Mouse (Mus musculus): ENCODE results near the gene Serpinb9. TPM values are rescaled to one million over a fixed set of nuclear protein-coding genes. Genes with fewer than 3 reads are reported as not detected.

Serpinb9 gene
- 15.2 and 15.3 TPM in 2 replicates for polyA plus RNA-seq (2015; fragmentation: Nextera tagmentation; extraction: Ambion mirVana)

DNA sequence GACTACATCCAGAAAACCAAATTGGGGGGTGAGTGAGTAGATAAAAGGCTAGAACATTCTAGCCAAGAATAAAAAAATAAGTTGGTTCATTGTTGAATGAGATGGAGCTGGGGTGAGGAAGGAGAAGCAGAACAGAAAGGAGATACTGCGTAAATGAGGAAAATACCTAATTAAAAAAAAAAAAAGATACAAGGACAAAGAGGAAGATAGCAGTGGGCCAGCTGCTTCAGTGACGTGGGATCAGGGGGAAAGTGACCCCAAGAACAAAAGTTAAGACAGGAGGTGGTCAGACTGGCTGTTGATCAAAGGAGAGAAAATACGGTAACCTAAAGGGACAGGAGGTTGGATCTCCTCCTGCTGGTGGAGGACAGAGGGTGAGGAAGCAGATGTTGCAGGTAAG is at the start of gene Serpinb9:
TSS of gene Serpinb9 (plus strand) at position 301 of the 400 bp plus-strand sequence.

DNA sequence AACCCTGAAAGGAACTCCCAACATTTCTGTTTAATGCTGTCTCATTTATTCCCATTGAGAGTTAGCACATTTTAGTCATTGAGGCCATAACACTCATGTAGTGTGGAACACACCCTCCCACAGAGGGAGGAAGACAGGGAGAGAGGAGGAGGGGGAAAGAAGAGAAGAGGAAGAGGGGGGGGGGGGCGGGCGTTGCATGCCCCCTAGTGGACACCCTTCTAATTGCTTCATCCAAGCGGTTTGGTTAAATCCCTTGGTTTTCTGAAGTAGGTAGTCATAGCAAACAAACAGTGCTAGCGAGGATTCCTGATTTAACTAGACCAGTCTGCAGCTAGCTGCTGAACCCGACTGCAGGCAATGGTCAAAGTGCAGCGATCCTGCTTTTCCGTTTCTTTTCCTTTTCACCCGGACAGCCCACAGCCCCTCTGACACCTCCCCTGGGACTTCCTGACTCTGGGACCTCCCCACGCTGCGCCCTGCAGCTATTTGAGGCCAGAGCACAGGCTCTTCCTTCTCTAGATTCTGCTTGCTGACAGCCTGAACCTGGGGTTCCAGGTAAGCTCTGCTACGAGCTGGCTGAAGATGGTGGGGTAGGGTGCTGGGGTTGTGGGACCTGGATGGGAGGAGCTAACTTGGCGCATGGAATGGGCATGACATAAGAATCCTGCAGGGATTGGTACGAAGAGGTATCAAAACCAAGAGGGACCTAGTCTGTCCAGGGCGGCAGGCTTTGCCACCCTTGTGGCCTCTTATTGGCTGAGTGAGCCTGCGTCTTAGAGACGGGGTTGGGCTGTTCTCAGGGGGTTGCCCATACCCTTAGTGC is 37.9 kb upstream of the Serpinb9 start, which contains the start of gene Serpinb6b:
TSS of gene Serpinb6b (plus strand) at position 221 of the 823 bp plus-strand sequence.

DNA sequence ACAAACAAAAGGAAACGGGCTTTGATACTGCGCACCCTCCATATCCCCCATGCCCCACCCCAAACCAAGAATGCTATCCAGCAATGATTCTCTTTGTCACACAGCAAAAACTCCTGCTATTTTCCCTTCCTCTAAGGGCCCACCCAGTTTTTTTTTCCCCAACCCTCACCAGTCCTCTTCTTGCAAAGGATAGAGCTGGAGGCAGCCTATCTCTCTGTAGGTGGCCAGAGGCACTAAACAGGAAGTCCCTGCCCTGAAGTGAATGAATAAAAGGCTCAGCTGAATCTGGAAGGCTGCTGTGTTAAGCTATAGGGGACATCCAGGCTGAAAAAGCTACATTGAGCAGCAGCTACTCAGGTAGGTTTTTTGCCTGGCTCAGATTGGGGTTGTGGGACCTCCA is 24.2 kb downstream of the Serpinb9 start, which contains the start of gene Serpinb9b:
TSS of gene Serpinb9b (plus strand) at position 173 of the 400 bp plus-strand sequence.

Other genes with a start within 250 kb of the Serpinb9 start
- gene Mylk4, start 219.3 kb upstream of the Serpinb9 start, polyA plus RNA-seq (2015; fragmentation: Nextera tagmentation; extraction: Ambion mirVana): 0.07 TPM in 1 of 2 replicates, not detected in the other
- gene Wrnip1, start 201.2 kb upstream of the Serpinb9 start, polyA plus RNA-seq (2015; fragmentation: Nextera tagmentation; extraction: Ambion mirVana): 12.5 and 14.3 TPM in 2 replicates
- gene D930007J09Rik, start 200.4 kb upstream of the Serpinb9 start, polyA plus RNA-seq (2015; fragmentation: Nextera tagmentation; extraction: Ambion mirVana): not detected in 2 replicates
- 50.3 and 57.8 TPM in 2 replicates for gene Serpinb1a, start 152.1 kb upstream of the Serpinb9 start, polyA plus RNA-seq (2015; fragmentation: Nextera tagmentation; extraction: Ambion mirVana)
- gene Serpinb1c, start 105.0 kb upstream of the Serpinb9 start, polyA plus RNA-seq (2015; fragmentation: Nextera tagmentation; extraction: Ambion mirVana): 0.22 and 0.31 TPM in 2 replicates
- 44.0 and 44.5 TPM in 2 replicates for gene Serpinb6b, start 38.0 kb upstream of the Serpinb9 start, polyA plus RNA-seq (2015; fragmentation: Nextera tagmentation; extraction: Ambion mirVana)
- 1.7 and 2.3 TPM in 2 replicates for gene Serpinb9b, start 24.2 kb downstream of the Serpinb9 start, polyA plus RNA-seq (2015; fragmentation: Nextera tagmentation; extraction: Ambion mirVana)
- 0.29 TPM in 1 of 2 replicates, not detected in the other for gene Serpinb1b, start 75.3 kb downstream of the Serpinb9 start, polyA plus RNA-seq (2015; fragmentation: Nextera tagmentation; extraction: Ambion mirVana)
- not detected in 2 replicates for gene Serpinb9c, start 156.5 kb downstream of the Serpinb9 start, polyA plus RNA-seq (2015; fragmentation: Nextera tagmentation; extraction: Ambion mirVana)
- not detected in 2 replicates for gene Serpinb9d, start 189.7 kb downstream of the Serpinb9 start, polyA plus RNA-seq (2015; fragmentation: Nextera tagmentation; extraction: Ambion mirVana)
- gene Serpinb9e, start 246.4 kb downstream of the Serpinb9 start, polyA plus RNA-seq (2015; fragmentation: Nextera tagmentation; extraction: Ambion mirVana): not detected in 2 replicates